Mouse (Mus musculus) CH12.LX (cell line): ENCODE results near the gene Pde4d.

Experiments
- BHLHE40 ChIP-seq: IDR thresholded peaks from 2 replicates; pipeline ENCODE4 v1.6.1; 2011; ENCODE audit warnings: mild to moderate bottlenecking, low read depth, low read length, improper control_type of control experiment
- CTCF ChIP-seq, 2 experiments: IDR thresholded peaks in 1 of 2; conservative IDR thresholded peaks in 1 of 2; 2 replicates each; pipeline ENCODE4 v1.5.1; 2011 to 2012; ENCODE audit warnings: low read depth in 2 of 2, low read length in 2 of 2, improper control_type of control experiment in 1 of 2, inconsistent platforms in 1 of 2, mild to moderate bottlenecking in 1 of 2, moderate library complexity in 1 of 2
- MAX ChIP-seq: IDR thresholded peaks from 2 replicates; pipeline ENCODE4 v1.6.1; 2011; ENCODE audit warnings: low read length, improper control_type of control experiment
- POLR2A ChIP-seq: IDR thresholded peaks from 2 replicates; pipeline ENCODE4 v1.6.1; 2011; ENCODE audit warnings: low read depth, mild to moderate bottlenecking, improper control_type of control experiment, low read length
- RAD21 ChIP-seq: IDR thresholded peaks from 2 replicates; pipeline ENCODE4 v1.6.1; 2011; ENCODE audit warnings: low read depth, mild to moderate bottlenecking, low read length, improper control_type of control experiment, moderate library complexity
- ZKSCAN1 ChIP-seq: IDR thresholded peaks from 2 replicates; pipeline ENCODE4 v1.6.1; 2012; ENCODE audit warnings: low read depth, inconsistent platforms, low read length, improper control_type of control experiment, borderline replicate concordance
- ZNF384 ChIP-seq: IDR thresholded peaks from 2 replicates; pipeline ENCODE4 v1.6.1; 2012; ENCODE audit warnings: low read depth, low read length, improper control_type of control experiment, inconsistent platforms

DNA sequence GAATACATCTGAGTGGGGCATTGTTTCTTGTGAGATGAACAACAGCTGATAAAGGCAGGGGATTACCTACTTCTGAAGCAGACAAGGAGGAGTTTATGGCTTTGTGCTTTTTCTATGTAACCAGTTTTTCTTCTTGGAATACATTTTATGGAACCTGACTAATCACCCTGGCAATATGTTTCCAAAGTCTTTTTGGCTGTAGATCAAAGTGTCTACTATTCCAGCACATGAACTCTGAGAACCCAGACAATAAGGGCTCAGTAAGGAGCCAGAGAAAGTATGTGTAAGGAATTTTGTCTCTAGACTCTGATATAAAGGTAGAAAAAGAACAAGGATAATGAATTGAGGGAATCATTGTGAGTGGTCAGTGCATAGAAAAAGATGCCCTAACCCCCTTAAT lies 40.1 kb downstream of the Pde4d start:
- TF ChIP-seq ZNF384 (no peak), CTCF (conservative IDR thresholded peaks at IDR 0.05 in 1 of 2, IDR thresholded peaks at IDR 0.05 in 1 of 2; ENCODE audit: low read depth in 2 of 2, low read length in 2 of 2) (no peak), POLR2A (no peak), MAX (no peak), RAD21 (no peak), BHLHE40 (no peak), ZKSCAN1 (no peak)
